Mouse (Mus musculus) c-Kit-negative CD71-positive TER-119-positive erythroid progenitor cells, embryonic 14.5 days (primary cell): ENCODE results near the gene Diras1.

Experiments
- DNase-seq: peaks from one replicate; pipeline ENCODE4 v3.0.0-alpha.2; 2013; ENCODE audit warnings: low read depth, low spot score

Gene Diras1

GRCm38 (mm10) chr10:80971533-80971932 lies 53.9 kb downstream of the Diras1 start:
- DNase-seq = no peak

- no peak for DNase-seq
Observed at GRCm38 (mm10) chr10:80970159-80970558, 55.3 kb downstream of the Diras1 start.
